Mouse (Mus musculus) gastrocnemius, postnatal 10 days (tissue): Measurements from ENCODE around the gene March2. TPM values are rescaled to one million over a fixed set of nuclear protein-coding genes. Genes with fewer than 3 reads are reported as not detected.

Experiments
- DNase-seq: peaks from one replicate; pipeline ENCODE4 v3.0.0; 2021; ENCODE audit warnings: mixed read lengths
- total RNA-seq, 2 experiments: library from RNA; stranded (reverse); gene quantifications; 2 replicates each; pipeline ENCODE4 v1.2.3; 2021

Gene March2
- total RNA-seq, 2 experiments from 2014 or later: 73.2 to 77.9 TPM

DNA sequence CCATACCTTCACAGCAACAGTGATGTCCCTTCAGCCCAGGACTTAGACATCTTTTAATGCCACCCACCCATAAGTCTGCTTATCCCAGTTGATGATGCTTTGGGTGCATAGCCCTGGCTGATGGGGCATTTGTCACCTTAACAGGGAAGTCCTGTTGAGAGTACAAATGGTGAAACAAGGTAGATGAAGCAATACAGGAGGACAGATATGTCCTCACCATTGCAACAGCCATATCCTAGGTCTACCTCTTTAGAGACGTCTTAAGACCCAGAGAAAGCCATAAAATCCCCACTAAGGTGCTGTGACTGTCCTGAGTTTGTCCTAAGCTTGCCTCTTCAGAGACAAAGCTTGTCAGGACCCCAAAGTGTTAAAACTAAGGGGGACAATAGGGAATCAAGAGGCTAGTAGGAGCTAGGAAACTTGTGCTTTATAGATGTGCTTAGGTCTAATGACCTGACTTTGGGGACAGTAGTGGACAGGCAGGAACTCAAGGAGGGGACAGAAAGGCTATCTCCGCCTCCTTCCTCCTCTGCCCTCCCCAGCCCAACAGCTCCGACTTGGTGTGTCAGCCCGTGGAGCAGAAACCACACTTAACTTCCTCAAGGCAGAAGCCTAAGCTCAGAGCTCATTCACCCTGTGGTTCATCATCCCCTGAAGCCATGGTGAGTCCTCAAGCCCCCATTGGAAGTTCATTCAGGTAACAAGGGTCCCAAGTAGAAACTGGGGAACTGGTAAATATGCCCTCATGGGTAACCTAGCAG lies 80.8 kb downstream of the March2 start, which contains the start of gene Pram1:
Gene Pram1, plus strand, starts transcription at position 541 of the 761 bp plus-strand sequence.
- DNase-seq: no peak

DNA sequence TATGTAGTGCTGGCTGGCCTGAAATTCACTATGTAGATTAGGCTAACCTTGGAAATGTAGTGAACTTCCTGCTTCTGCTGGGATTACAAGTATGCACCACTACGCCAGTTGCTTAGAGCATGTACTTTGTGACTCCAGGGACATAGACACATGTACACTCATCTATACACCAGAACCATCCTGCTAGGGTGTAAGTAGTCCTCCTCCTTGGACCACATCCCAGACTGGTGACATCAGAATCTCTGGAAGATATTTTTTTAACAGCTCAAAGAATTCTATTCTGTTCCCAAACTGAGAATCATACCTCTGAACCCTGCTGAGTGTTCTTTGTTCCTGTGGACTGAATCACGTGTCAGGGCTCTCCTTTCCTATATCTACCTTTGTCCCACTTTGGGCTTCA lies 81.4 kb downstream of the March2 start:
- DNase-seq: no peak

Other genes starting within 250 kb of the March2 start
- gene Adamts10, start 194.5 kb downstream of the March2 start, total RNA-seq: 10 to 100 TPM; 24.1 to 44.4 TPM
- 1 to 10 TPM; 1.2 to 2.5 TPM for gene Myo1f, start 163.0 kb downstream of the March2 start, total RNA-seq
- 10 to 100 TPM; 18.1 to 21.5 TPM for gene Zfp414, start 89.6 kb downstream of the March2 start, total RNA-seq
- under 1 TPM; 0.40 to 0.54 TPM for gene Pram1, start 80.6 kb downstream of the March2 start, total RNA-seq
- 100 to 1,000 TPM in 1 of 2 experiments, 10 to 100 TPM in 1; 85.1 to 108 TPM for gene Hnrnpm, start 31.8 kb downstream of the March2 start, total RNA-seq
- 100 to 1,000 TPM; 166 to 186 TPM for gene Rab11b, start 41.9 kb upstream of the March2 start, total RNA-seq
- 10 to 100 TPM; 22.7 to 36.0 TPM for gene Angptl4, start 63.2 kb upstream of the March2 start, total RNA-seq
- 10 to 100 TPM; 27.6 to 33.3 TPM for gene Kank3, start 91.8 kb upstream of the March2 start, total RNA-seq
- 1,000 to 10,000 TPM; 1,176 to 1,238 TPM for gene Rps28, start 105.9 kb upstream of the March2 start, total RNA-seq
- 100 to 1,000 TPM; 322 to 360 TPM for gene Ndufa7, start 105.9 kb upstream of the March2 start, total RNA-seq
- gene Cd320, start 124.4 kb upstream of the March2 start, total RNA-seq: 10 to 100 TPM; 15.0 to 16.5 TPM
- not detected for gene Gm7029, start 155.2 kb upstream of the March2 start, total RNA-seq
- gene Kifc1, start 172.0 kb upstream of the March2 start, total RNA-seq: 10 to 100 TPM in 1 of 2 experiments, 1 to 10 TPM in 1; 8.0 to 10.6 TPM
- not detected for gene Platr17, start 186.5 kb upstream of the March2 start, total RNA-seq
- 10 to 100 TPM; 12.1 to 13.5 TPM for gene Daxx, start 190.7 kb upstream of the March2 start, total RNA-seq
- 10 to 100 TPM; 40.7 to 41.3 TPM for gene Tapbp, start 197.2 kb upstream of the March2 start, total RNA-seq
- 10 to 100 TPM; 18.9 to 21.9 TPM for gene Zbtb22, start 197.2 kb upstream of the March2 start, total RNA-seq
- gene Rgl2, start 210.9 kb upstream of the March2 start, total RNA-seq: 10 to 100 TPM; 29.3 to 40.2 TPM
- gene Pfdn6, start 221.7 kb upstream of the March2 start, total RNA-seq: 10 to 100 TPM; 65.3 to 67.0 TPM
- gene Wdr46, start 222.0 kb upstream of the March2 start, total RNA-seq: 10 to 100 TPM; 15.7 TPM
- 1 to 10 TPM; 2.3 to 2.6 TPM for gene B3galt4, start 232.8 kb upstream of the March2 start, total RNA-seq
- 10 to 100 TPM; 30.3 to 33.2 TPM for gene Vps52, start 237.1 kb upstream of the March2 start, total RNA-seq
- gene Rps18, start 237.3 kb upstream of the March2 start, total RNA-seq: 100 to 1,000 TPM; 649 to 675 TPM